Mouse (Mus musculus): ENCODE measurements around the gene Tnfrsf25.

Gene Tnfrsf25

DNA sequence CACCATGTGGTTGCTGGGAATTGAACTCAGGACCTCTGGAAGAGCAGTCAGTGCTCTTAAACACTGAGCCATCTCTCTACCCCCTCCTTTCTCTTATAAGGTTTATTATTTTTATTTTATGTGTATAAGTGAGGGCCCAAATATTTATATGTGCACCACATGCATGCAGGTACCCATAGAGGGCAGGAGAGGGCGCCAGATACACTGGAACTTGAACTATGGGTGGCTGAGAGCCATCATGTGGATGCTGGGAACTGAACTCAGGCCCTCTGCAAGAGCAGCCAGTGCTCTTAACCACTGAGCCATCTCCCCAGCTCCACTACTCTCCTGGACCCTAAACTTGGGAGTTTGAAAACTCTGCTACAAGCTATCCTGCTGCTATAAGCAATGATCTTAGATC, 27.9 kb downstream of the Tnfrsf25 start:
- no peak for DNase-seq (ENCODE audit: low spot score in 2 of 2)

DNA sequence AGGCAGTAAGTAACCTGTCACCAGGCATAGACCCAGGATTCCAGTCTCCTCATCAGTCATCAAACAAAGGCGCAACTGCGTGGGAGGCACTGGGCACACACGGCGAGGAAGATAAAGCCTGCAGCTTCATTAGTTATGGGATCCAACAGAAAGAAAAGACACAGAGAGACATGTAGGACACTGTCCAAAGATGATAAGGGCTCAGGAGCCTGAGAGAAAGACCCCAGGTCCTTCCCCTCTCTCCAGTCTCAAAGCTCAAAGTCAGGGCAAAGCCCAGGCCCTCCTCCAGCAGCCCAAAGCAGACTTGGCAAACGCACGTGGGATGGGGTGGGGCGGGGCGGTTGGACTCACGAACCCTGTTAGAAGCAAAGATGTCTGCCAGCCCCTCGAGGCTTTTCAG, 29.7 kb downstream of the Tnfrsf25 start:
- DNase-seq (ENCODE audit: low spot score in 2 of 2) = no peak

DNA sequence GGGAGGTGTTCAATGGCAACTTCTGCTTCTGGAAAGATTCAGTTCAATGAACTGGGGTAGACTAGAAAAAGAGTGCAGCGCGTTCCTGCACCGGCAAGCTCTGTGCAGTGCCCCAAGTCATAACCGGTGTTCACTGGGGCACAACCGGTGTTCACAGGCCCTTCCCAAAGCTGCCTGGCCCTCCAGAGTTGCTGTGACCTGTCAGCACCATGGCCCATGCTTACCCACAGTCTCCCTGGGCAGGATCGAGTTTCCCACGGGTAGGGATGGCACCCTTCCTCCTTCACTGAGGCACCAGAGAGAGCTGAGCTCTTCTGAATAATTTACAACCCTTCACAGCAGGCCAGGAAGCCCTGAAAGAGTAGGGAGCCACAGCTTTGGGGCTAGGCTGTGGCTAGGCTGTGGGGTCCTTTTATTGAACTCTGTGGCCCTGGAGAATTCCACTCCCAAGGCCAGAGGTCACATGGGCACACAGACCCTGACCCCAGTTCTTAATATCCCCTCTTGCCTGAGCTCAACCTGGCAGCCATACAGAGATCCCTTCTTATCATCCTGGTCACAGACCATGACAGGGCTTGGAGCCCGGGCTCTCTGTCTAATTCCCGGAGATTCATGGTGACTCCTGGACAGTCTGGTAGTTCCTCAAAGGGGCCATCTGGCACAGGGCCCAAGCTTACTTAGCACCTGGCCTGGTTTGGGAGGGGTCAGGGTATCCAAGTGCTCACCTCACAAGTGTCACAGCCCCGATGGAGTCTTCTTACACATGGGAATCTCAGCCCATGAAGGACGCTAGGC, 30.5 kb downstream of the Tnfrsf25 start:
- no peak for DNase-seq (ENCODE audit: low spot score in 2 of 2)

DNA sequence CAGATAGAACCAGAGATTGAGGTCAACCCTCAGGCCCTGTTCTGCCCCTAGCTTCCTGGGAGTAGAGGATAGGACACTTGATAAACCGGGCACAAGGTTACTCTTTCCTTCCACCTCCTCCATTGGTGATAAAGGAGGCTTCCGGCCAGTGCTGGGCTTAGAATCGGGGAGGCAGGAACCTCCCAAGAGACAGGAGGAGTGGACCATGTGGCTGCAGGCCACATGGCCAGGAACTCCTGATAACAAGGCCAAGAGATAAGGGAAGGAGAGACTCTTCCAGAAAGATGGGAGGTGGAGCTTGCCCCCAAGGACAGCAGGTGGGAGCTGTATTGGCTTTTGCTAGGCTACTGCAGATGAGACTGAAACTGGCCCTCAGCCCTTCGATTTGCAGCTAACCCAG, 34.8 kb downstream of the Tnfrsf25 start:
- no peak for DNase-seq (ENCODE audit: low spot score in 2 of 2)

DNA sequence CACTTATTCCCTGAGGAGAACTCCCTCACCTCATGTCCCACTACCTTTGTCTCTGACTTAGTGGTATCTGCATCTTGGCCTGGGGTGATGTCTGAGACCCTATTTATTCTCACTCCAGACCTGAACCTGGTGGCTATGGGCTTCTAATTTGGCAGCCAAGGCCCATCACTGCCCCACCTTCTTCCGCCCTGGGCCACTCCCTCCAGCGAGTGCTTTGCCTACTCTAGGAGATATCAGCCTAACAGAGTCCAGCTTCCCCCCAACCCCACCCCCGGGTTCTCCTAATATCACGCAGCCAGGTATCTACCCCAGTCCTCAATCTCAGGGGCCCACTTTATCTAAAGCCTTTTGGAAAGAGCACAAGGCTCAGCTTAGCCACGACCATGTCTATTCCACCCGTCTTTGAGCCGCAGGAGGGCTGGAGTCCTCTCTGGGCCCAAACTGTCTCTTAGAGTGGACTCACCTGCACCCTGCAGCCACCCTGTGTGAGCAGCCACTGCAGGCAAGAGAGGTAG, 35.8 kb downstream of the Tnfrsf25 start:
- DNase-seq (ENCODE audit: low spot score in 2 of 2) = no peak

DNA sequence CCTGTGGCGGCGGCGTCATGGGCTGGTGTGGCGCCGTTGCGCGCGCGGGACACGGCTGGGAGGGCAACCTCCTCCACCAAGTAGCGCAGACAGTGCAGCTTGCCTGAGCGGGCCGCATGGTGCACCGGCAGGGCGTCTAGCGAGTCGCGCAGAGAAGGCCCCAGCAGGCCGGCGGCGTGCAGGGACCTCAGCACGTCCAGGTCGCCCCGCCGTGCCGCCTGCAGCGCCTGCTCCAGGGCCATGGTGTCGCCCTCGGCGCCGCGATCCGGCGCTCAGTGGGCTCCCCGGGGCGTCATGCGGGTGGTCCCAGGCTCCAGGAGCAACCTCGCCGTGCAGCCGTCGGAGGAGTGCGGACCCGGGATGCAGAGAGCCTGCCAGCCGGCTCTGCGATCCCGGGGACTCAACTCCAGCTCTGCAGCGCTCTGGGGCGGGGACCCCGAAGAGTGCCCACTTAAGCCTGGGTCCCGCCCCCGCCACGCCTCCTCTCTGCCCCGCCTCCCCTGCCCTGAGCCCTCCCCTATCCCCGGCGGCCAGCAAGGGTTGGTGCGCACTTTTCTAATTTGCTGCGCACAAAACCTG, 36.3 kb downstream of the Tnfrsf25 start, which contains the start of gene Espn:
TSS of gene Espn (minus strand) at position 406 of the 579 bp plus-strand sequence.
- no peak for DNase-seq (ENCODE audit: low spot score in 2 of 2)

DNA sequence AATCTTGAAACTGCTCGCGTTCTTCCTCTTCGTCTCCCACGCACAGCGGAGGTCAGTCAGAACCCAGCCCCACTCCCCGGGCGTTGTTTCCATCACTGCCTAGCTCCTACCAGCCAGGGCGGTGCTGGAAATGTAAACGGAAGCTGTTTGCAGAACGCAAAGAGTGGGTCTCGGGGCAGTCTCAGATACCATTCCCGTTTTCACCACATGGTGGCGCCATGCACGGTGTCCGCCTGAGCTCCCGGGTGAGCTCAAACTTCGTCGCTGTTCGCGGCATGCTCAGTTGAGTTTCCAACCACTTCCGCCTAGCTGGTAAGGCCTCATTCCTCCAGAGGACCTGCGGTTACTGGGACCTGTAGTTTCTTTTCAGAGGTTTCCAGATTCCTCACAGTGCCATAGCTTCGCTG, 38.0 kb downstream of the Tnfrsf25 start:
- DNase-seq (ENCODE audit: low spot score in 2 of 2) = peak in 1 of 2 experiments; percentile 79

DNA sequence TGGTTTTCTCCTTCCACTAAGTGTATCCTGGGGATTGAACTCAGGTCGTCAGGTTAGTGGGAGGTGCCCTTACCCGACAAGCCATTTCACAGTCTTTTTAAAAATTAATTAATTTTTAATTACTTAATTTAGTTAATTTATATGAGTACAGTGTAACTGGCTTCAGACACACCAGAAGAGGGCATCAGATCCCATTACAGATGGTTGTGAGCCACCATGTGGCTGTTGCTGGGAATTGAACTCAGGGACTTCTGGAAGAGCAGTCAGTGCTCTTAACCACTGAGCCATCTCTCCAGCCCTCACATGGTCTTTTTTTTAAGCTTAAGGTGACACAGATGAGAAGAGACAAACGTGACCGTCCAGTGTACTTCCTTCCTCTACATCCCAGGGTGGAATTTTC, 39.3 kb downstream of the Tnfrsf25 start:
- no peak for DNase-seq (ENCODE audit: low spot score in 2 of 2)

DNA sequence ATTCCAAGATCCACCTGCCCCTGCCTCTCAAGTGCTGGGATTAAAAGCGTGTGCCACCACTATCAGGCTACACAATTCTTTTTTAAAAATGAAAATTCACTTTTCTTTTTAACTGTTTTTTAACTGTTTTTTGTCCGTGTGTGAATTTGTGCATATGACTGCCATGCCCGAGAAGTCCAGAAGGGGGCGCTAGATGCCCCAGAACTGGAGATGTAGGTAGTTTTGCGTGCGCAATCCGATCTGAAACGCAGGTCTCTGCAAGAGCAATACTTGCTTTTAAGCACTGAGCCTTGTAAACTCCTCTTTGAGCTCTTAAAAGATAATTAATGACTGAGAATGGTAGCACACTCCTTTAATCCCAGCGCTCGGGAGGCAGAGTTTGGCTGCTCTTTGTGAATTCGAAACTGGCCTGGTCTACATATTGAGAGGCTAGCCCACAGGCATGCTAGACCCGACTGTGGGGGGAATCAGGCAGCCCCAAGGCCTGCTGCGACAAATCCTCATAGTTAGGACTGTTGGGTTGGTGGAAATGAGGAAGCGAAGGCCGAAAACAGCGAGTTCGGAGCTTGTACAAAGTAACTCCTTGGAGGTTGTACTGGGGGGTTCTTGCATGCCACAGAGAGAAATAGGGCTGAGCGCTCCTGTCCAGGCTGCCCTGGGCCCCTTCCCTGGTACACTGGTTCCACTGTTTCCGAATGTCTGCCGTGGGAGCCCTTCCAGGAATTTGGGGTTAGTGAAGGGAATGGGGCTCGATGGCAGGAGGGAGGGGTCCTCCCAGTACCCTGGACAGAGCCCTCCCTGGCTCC, 42.2 kb downstream of the Tnfrsf25 start:
- DNase-seq (ENCODE audit: low spot score in 2 of 2) = peak in 1 of 2 experiments; percentile 59

DNA sequence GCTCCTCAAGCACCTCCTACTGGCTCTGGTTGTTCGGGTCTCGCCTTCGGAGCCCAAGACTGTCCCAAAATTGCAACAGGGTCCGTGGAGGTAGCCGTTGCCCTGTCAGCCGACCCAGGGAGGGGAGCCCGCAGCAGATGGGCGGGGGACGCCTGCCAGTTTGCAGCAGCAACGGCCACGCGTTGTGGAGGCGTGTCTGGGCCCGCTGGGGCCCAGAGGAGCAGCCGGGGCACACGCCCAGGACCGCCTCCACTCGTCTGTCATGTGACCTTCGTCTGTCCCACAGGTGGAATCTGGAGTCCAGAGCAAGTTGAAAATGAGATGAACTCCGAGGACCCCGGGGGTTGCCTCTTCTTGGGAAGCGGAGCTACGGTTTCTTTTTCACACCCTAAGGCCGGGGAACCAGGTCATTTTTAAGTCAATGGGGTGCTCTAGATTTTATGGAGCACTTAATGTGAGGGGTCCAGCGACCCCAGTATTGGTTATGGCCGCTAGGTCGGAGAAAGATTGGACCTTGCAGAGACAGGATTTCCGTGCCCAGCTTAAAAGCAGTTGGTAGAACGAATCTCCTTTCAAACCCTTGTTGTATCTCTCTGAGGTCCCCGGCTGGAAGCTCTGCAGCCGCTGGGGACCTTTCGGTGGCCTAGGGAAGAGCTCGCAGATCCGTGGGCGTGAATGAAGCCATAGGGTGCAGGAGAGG, 43.0 kb downstream of the Tnfrsf25 start, which contains the start of gene Hes2:
TSS of gene Hes2 (plus strand) at position 283 of the 700 bp plus-strand sequence.
- DNase-seq (ENCODE audit: low spot score in 2 of 2) = no peak

DNA sequence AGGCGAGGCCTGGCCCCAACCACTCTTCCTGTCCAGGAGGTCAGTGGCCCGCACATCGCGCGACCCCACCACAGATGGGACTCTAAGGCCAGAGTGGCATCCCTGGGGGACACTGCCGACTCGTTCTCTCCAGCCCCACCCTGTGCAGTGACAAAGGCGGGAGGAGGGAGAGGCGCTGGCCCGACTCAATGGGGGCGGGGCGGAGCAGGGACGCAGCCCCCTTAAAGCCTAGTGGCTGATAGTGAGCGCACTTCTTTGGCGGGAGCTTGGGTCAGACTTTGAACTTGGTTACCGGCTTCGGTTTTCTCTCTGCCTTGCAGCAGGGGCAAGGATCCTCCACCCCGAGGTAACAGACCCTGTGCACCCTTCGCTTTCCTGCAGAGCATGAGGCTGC, 43.5 kb downstream of the Tnfrsf25 start:
- DNase-seq (ENCODE audit: low spot score in 2 of 2) = no peak

DNA sequence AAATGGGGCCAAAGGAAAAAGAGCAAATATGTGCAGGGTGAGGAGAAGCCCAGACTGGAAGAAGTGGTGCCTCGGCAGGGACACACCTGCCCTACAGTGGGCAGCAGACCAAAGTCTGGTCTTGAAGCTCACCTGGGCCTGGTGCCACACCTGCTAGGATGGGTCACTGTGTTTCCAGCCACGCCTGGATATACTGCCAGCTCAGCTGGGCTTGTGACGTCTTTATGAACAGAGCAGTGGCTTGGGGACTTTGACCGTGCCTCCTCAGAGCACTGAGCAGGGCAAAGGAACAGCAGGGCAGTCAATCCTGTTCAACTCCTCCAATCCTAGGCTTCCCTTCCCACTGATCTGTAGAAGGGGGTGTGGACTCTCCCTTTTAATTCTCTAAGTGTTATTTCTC, 45.0 kb downstream of the Tnfrsf25 start:
- no peak for DNase-seq (ENCODE audit: low spot score in 2 of 2)

DNA sequence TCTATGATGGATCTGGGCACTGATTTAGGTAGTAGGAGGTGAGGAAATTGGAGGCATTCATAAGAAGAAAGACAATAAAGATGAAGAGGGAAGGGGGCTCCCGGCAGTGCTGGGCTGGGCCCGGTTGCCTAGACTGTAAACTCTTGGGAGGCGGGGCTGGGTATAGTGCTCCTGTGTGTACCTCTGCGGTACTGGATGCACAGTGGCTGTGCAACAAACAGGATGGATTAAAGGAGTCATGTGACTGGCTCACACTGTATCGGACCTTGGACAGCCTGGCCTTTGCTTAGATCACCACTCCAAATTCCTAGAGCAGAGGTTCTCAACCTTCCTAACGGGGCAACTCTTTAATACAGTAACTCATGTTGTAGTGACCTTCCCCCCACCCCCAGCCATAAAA, 45.9 kb downstream of the Tnfrsf25 start:
- DNase-seq (ENCODE audit: low spot score in 2 of 2) = no peak

DNA sequence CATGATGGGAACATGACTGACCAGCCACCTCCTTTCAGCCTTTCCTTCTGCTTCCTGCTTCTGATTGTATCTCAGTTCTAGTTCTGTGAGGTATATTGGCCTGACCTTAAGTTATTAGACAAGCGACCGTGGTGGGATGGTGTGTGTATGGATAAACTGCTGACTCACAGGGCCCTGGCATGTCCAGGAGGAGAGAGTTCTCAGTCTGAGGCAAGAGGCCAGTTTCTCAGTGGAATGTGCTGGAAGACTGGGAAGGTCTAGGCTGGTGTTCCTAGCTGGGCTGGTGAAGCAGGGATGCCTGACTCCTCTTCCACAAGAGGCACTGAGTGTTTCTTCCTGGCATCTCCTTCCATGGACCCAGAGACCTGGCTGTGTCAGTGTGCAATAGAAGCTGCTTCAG, 47.0 kb downstream of the Tnfrsf25 start:
- DNase-seq (ENCODE audit: low spot score in 2 of 2) = no peak

DNA sequence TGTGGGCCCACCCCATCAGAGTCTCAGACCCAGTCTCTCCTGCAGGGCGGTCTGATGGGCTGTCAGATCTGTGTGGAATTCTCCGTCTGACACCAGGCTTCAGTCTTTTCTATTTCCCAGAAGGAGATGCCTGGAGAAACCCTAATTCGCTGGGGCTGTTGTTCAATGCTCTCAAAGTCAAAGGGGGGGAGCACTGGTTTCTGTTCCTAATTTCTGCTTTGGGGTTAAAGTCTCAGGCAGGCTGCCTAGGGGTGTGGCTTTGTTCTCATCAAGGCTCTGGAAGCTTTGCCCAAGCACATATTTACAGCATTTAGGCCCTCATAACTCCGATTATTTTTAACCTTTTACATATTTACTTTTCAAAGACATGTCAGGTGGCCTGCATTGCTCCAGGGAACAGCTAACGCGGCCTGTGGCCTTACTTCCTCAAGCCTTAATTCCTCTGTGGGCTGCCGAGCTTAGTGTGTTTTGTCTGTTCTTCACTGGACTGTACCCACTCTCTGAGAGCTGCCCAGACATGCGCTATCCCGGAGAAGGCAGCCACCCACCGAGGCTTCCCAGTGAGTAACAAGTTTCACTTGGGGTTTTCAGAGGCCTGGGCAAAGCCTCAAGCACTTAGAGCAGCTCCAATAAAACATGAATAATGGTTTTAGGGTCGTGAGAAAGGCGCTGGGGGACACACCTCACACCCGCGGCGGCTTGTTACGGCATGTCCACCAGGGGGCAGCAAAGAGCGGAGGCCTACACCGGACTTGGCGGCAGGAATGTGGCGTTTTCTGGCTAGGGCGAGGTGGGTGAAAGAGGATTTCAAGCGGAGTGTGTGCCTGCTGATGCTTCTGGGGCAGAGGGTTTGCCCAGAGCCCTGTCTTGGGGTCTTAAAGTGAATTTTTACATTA, 49.5 kb downstream of the Tnfrsf25 start:
- peak in 1 of 2 experiments; percentile 54 for DNase-seq (ENCODE audit: low spot score in 2 of 2)

DNA sequence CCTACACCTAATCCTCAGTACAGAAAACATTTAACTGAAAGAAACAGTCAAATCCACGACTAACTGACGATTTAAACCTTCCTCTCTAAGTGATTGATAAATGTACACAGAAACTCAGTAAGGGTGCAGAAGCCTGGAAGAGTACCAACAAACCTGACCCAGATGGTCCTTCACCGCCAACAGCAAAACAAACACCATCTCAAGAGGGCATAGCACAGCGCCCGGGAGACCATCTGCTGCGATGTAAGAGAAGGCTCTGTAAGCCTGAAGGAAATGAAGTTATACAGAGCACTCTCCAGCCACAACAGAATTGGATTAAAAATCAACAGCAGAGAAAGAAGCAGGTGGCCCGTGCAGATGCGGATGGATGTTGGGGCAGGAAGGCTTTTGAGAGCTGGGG, 52.3 kb downstream of the Tnfrsf25 start:
- DNase-seq (ENCODE audit: low spot score in 2 of 2) = no peak

DNA sequence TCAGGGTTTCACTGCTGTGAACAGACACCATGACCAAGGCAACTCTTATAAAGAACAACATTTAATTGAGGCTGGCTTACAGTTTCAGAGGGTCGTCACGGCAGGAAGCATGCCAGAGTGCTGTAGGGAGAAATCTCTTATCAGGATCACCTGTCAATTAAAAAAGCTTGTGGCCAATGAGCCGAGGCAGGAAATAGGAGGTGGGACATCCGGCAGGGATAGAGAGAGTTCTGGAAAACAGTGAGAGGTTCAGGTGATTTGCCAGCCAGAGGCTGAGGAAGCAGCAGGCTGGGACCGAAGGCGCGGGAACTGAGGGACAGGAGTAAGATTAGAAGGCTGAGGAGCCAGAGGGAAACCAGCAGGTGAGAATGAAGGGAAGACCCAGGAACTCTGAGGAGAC, 53.4 kb downstream of the Tnfrsf25 start:
- no peak for DNase-seq (ENCODE audit: low spot score in 2 of 2)
